Mouse (Mus musculus) left cerebral cortex, adult 9 months (tissue): ENCODE measurements around the gene Sowahd.

Experiments
- DNase-seq, 2 experiments: peaks; one replicate each; pipeline ENCODE4 v3.0.0; 2022; ENCODE audit warnings: low spot score in 2 of 2

The Sowahd gene

DNA sequence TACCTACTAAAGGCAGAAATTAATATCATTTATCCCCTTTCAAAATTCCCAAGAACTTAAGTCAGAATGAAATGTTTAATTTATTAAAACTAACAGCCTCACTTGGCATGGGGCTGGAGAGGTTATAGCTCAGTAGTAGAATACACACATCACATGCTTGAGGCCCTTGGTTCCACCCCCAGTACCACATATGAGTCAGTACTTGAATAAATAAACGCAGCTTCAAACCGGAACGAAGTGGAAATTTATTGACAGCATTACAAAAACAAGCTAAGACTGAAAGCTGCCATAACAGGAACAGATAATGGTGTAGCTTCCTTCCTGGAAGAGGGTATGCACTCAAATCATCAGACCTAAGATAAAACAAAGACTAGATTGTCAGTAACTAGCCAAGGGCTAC lies 42.8 kb downstream of the Sowahd start:
- DNase-seq, result no peak

DNA sequence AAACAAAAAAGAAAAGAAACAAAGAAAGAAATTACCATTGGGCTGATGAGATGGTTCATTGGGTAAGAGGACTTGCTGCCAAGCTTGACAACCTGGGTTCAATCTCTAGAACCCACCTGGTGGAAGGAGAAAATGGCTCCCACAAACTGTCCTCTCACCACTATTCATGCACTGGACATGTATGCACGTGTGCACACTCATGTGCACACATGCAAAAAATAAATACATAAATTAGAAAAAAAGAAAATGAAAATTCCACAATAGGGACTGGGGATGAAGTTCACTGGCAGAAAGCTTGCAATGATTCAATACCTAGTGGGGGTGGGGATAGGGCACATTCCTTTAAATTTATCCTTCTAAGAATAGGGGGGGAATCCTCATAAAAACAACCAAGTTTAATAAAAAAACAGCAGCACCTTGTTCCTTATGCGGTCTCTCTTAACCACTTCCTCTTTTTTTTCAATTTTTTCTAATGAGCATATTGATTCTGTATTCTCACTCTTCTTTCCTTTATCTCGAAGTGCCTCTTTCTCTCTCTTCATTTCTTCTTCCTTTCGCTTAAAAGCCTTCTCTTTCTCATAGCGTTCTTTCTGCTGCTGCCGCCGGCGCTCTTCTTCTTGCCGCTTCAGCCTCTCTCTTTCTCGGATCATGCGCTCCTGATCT lies 46.6 kb downstream of the Sowahd start:
- no peak for DNase-seq

DNA sequence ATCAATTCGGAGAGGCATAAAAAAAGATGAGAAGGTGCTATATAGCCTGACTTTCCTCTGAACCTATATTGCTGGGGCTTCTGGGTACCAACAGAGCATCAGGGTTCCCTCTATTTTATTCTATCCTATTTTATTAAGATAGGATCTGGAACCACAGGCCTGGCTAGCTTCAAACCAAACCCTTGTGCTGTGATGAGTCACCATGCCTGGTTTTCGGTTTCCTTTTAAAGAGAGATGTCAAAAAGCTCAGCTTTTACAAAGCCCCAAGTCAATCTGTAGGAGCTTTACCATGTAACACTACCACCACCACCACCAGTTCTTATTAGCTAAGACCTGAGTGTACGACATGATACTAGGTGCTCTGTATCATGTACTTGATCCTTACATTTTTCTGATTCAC lies 50.0 kb downstream of the Sowahd start:
- DNase-seq, result no peak
